Mouse (Mus musculus) layer of hippocampus, adult 11-12 months (tissue): ENCODE data around the gene Ppp2ca.
"Not testable (repeated sequence)": the region's sequence is repeated elsewhere in the genome, so short reads cannot be mapped to it uniquely, and the experiment has no call there.

Experiments
- DNase-seq: peaks from one replicate; pipeline ENCODE4 v3.0.0; 2022; ENCODE audit warnings: low spot score

The Ppp2ca gene

DNA sequence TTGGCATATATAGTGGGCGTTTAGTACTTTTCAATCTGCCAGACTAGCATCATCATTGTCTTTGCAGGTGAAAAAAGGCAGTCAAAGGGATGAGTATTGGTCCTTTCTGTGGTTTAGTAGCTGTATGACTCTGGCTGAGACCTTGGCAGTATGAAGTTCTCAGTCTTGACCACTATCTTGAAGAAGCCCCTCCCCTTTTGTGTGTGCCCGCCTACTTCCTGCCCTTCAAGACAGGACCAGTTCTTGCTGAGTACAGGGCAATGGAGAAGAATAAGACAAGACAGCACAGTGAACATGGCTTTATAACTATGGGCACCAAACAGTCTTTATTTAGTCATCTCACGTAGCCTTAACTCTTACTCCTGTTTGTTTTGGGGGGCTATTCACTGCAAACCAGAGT, 1.5 kb upstream of the Ppp2ca start:
- no peak for DNase-seq

DNA sequence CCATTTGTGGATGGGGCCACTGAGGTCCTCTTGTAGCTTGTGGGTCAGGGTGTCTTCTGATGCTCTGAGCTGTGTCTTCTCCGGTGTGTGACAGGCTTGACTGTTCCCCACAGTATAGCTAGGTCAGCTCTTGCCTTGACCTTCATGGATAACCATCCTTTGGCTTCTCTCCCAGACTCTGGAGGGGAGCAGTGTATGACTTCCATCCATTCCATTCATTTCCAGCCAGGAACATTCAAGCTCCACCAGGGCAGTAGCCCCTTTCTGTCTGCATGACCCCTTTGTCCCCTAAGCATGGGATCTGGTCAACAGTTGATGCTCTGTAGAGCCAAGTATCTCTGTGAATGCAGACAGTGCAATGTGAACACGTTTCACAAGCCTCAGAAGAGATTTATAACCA, 885 bp upstream of the Ppp2ca start:
- no peak for DNase-seq

DNA sequence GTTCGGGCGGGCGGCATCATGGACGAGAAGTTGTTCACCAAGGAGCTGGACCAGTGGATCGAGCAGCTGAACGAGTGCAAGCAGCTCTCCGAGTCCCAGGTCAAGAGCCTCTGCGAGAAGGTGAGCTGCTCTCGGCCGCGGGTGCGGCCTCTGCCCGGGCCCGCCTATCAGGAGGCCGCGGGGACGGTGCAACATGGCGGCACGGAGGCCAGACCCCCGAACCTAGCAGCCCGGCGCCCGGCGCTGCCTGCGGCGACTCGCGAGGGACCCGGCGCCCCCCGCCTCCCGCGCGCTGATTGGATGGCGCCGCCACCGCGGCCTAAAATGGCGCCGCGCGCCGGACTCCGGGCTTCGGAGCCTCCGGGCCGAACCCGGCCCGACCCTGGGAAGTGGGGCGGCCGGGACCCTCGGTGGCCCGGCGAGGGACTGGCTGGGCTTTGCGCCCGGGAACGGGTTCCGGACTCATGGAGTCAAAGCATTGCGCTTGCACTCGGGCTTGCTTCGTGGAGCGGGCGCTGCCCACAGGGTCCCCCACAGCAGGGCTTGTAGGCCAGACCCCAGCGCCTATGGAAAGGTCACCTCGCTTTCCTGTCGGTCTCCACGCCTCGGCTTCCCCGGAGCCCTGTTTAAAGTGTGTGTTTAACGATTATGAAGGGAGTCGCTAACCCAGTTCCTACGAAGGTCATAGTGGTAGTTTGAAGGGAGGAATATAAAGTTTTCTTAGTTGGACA, 715 bp downstream of the Ppp2ca start:
- peak; percentile 56 for DNase-seq

- DNase-seq, result no peak
Observed at GRCm38 (mm10) chr11:52099771-52100219, 1.3 kb downstream of the Ppp2ca start.

DNA sequence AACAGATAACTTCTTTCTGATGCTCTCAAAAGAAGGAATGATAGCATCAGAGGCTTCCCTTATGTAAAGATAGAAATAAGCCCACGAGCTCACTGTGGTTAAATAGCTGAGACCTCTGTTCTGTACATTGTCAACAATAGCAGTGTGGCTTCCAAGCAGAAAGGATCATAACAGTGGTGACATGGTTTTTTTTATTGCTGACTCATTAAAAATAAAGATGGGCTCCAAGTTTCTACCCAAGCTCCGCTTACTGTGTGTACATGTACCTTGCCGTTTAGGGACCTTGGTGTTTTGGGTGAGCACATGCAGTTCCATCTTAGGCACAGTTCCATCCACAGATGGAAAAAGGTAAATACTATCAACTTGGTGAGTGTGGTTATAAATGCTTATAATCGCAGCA, 4.5 kb downstream of the Ppp2ca start:
- DNase-seq, result no peak

- no peak for DNase-seq
Observed at GRCm38 (mm10) chr11:52105503-52105902, 7.0 kb downstream of the Ppp2ca start.

GRCm38 (mm10) chr11:52106037-52106436, 7.6 kb downstream of the Ppp2ca start:
- no peak for DNase-seq

DNA sequence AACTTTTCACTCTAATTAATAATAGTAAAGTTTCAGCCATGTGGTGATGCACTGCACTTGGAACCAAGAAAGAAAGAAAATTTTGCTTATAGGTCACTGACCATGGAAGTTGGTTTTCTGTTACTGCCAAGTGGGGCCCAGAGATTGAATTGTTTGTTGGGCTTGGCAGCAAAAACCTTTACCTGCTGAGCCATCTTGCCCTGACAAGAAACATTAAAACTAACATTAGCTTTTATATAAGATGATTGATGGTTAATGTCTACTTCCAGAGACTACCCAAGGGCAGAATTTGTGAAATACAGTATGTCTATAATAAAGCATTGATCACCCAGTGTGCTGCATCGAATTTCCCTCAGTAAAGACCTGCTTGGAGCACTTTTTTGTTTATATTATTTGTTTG, 8.0 kb downstream of the Ppp2ca start:
- no peak for DNase-seq

- DNase-seq, result no peak
Observed at GRCm38 (mm10) chr11:52108796-52109195, 10.3 kb downstream of the Ppp2ca start.

GRCm38 (mm10) chr11:52109421-52109820, 10.9 kb downstream of the Ppp2ca start:
- no peak for DNase-seq

DNA sequence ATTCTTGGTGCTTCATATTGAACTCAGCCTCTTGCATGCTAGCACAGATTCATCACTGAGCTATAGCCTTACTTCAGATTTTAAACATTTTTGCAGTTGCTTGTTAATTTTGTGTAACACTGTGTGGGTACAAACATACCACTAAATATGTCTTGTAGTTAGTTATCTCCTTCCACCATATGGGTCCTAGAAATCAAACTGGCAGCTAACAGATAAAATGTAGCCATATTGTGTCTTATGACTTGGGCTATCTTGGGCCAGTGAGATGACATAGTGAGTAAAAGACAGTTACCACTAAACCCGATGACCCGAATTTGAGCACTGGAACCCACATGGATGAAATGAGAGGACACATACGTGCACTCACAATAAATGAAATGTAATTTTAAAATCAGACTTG, 17.0 kb downstream of the Ppp2ca start:
- DNase-seq, result no peak

- not testable (repeated sequence) for DNase-seq
Observed at GRCm38 (mm10) chr11:52116117-52116516, 17.6 kb downstream of the Ppp2ca start.

DNA sequence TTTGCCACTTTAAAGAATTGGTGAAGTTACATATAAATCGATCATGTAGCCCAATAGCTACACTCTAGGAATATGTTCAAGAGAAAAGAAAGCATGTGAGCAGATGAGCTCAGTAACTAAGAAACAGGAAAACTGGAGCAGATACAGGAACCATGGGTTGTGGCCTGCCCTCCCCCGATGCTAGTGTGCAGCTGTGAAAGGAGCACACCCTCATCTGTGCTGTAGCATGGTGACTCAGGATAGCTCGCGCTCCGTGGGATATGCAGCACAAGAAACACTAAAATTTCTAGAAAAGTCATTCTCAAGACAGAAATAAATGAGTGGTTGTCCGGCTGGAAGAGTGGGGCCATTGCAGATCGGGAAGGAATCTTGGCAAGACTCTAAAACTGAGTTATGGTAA, 18.7 kb downstream of the Ppp2ca start:
- DNase-seq, result no peak

DNA sequence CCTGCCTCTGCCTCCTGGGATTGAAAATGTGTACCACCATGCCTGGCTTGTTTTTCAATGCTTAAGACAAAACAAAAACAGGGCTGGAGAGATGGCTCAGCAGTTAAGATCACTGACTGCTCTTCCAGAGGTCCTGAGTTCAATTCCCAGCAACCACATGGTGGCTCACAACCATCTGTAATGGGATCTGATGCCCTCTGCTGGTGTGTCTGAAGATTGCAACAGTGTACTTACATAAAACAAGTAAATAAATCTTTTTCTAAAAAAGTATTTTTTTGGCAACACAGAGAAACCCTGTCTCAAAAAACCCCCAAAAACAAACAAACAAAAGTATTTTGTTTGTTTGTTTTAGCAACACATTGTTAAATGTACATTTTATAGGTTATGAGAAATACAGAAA, 21.9 kb downstream of the Ppp2ca start:
- not testable (repeated sequence) for DNase-seq

- DNase-seq, result no peak
Observed at GRCm38 (mm10) chr11:52122045-52122444, 23.6 kb downstream of the Ppp2ca start.

GRCm38 (mm10) chr11:52124468-52124867, 26.0 kb downstream of the Ppp2ca start:
- no peak for DNase-seq

- DNase-seq, result no peak
Observed at GRCm38 (mm10) chr11:52127169-52127568, 28.7 kb downstream of the Ppp2ca start.

- no peak for DNase-seq
Observed at GRCm38 (mm10) chr11:52127760-52128159, 29.3 kb downstream of the Ppp2ca start.

DNA sequence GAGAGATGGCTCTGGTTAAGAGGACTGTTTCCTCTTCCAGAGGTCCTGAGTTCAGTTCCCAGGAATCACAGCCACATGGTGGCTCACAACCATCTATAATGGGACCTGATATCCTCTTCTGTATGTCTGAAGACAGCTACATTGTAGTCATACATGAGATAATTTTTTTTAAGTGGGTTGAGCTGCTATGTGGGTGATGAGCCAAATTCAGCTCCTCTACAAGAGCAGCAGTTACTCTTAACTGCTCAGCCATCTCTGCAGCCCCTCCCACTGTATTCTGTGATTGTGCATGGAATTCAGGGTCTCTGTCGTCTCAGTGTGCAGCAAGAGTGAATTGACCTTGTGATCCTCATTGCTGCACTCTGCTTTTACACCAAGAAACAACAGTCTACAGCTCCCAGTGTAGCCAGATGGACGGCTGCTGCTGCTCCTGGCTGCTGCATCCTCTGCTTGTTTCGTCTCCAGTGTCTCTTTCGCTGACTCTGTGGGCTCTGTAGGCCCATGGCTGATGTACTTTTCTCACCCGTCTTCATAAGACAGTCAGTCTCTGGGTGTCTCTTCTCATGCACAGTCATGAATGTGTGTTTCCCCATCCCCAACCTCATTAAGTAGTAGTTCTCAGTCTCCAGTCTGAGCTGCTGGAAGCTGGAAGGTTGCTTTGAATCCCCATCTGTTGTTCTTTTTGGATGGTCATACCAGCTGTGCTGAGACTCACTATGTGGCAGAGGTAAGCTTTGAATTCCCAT, 30.0 kb downstream of the Ppp2ca start:
- peak; percentile 24 for DNase-seq

GRCm38 (mm10) chr11:52129171-52129570, 30.7 kb downstream of the Ppp2ca start:
- DNase-seq, result no peak

- peak; percentile 47 for DNase-seq
Observed at GRCm38 (mm10) chr11:52129621-52130450, 31.4 kb downstream of the Ppp2ca start.

GRCm38 (mm10) chr11:52130451-52131068, 32.1 kb downstream of the Ppp2ca start:
- no peak for DNase-seq
